In the genomic region with DNA sequence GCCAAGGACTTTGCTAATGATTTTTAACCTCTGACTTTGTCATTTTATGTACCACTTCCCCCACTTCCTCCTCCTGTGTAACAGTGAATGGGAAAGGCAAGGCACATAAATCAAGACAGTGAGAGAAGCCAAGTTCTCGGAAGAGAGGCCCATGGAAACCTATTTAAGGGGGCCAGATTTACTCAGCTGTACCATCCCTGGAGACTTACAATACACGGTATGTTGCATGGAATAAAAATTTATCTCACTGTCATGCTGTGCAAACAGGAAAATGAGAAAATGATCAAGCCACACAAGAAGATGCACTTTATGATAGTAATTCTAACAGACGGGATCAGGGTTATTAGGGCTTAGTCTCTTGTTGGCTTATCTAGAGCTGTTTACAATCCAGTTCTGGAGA, we compare ENCODE assay signal across 22 mouse cellular contexts.
"Had no signal": no experiment of that assay in that cellular context is flagged by ENCODE, and none has a peak within 500 bp of the region (broad histone marks: within the 10 kb centered on the region; RNA-seq: fewer than 3 reads in every experiment).

No protein-coding gene starts in this region.

- DNase-seq: gastrocnemius, adult 2 months; gastrocnemius, postnatal 10 days; gastrocnemius, postnatal 25 days; heart, adult 18-20 months; heart, postnatal 4 days; kidney, adult 18-20 months; kidney, postnatal 25 days; layer of hippocampus, adult 9-11 months; layer of hippocampus, postnatal 36 days; left cerebral cortex, postnatal 4 days; liver, embryonic 13.5 days; liver, postnatal 0 days had no signal

- ATAC-seq: hindbrain, postnatal 0 days; intestine, embryonic 16.5 days; liver, postnatal 0 days had no signal

- H3K27me3 ChIP-seq: heart, embryonic 12.5 days; hindbrain, embryonic 13.5 days; hindbrain, embryonic 15.5 days; limb, embryonic 15.5 days; liver, embryonic 13.5 days; liver, embryonic 15.5 days had no signal

- H3K36me3 ChIP-seq: heart, embryonic 10.5 days; heart, embryonic 12.5 days; hindbrain, embryonic 13.5 days; hindbrain, embryonic 15.5 days; limb, embryonic 13.5 days; limb, embryonic 15.5 days; liver, embryonic 13.5 days; liver, embryonic 15.5 days had no signal

- H3K27ac ChIP-seq: gastrocnemius, adult 2 months; heart, embryonic 10.5 days; hindbrain, embryonic 13.5 days; hindbrain, embryonic 15.5 days; hindbrain, postnatal 0 days; limb, embryonic 13.5 days; limb, embryonic 15.5 days; liver, embryonic 13.5 days; liver, embryonic 15.5 days had no signal

- H3K4me1 ChIP-seq: hindbrain, embryonic 13.5 days; hindbrain, embryonic 15.5 days; liver, embryonic 13.5 days; liver, embryonic 15.5 days had no signal

- H3K4me3 ChIP-seq: gastrocnemius, adult 2 months; heart, embryonic 10.5 days; heart, embryonic 12.5 days; hindbrain, embryonic 13.5 days; hindbrain, embryonic 15.5 days; limb, embryonic 13.5 days; limb, embryonic 15.5 days; liver, embryonic 13.5 days; liver, embryonic 15.5 days had no signal

- H3K9ac ChIP-seq: heart, embryonic 12.5 days; hindbrain, embryonic 13.5 days; hindbrain, embryonic 15.5 days; limb, embryonic 13.5 days; limb, embryonic 15.5 days; liver, embryonic 13.5 days; liver, embryonic 15.5 days; liver, postnatal 0 days had no signal

- H3K4me2 ChIP-seq: heart, embryonic 12.5 days; hindbrain, embryonic 13.5 days; hindbrain, embryonic 15.5 days; limb, embryonic 13.5 days; limb, embryonic 15.5 days; liver, embryonic 11.5 days; liver, embryonic 13.5 days; liver, embryonic 15.5 days had no signal

- H3K9me3 ChIP-seq: heart, embryonic 10.5 days; heart, embryonic 12.5 days; hindbrain, embryonic 13.5 days; hindbrain, embryonic 15.5 days; limb, embryonic 13.5 days; limb, embryonic 15.5 days; liver, embryonic 13.5 days; liver, embryonic 15.5 days had no signal
